Mouse (Mus musculus): ENCODE measurements around the gene Pcid2.

- TF ChIP-seq CTCF (IDR thresholded peaks at IDR 0.05; ENCODE audit: low read depth): no peak
- no peak for TF ChIP-seq EP300 (optimal IDR thresholded peaks at IDR 0.05)
Observed at GRCm38 (mm10) chr8:13037569-13037968, 67.7 kb downstream of the Pcid2 start.

All from stomach, postnatal 0 days (tissue).